Comparison of ENCODE assay signal across 20 mouse cellular contexts in the genomic region with DNA sequence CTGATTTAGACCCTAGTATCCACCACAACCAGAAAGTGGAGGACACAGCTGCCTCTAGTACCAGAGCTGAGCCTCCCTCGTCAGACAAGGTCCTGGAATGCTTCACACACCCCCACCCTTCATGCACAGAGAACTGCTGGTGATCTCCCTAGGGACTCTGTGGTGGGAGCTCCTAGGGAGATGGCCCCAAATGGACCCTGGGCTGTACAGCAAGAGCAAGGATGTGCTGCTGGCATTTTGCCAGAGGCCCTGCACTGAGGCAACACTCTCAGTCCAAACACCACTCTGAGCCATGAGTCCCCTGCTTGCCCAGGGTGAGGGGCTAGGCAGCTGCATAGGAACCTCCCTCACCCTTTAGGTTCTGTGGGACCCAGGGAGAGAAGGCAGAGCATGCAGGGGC.
DNase-seq lines count a peak whose midpoint lies in the region; ATAC-seq and TF ChIP-seq lines count a peak whose summit lies in the region.
"Had no signal": no experiment of that assay in that cellular context is flagged by ENCODE, and none has a peak within 500 bp of the region (broad histone marks: within the 10 kb centered on the region; RNA-seq: fewer than 3 reads in every experiment).

No protein-coding gene starts in this region.

- 45% methylated on average over 1 of the region's 1 CpGs for WGBS in embryonic facial prominence, embryonic 15.5 days
- 60% methylated on average over 1 of the region's 1 CpGs for WGBS in embryonic facial prominence, embryonic 10.5 days
- 28% methylated on average over 1 of the region's 1 CpGs for WGBS in lung, embryonic 15.5 days
- WGBS in lung, adult 2 months = 32% methylated on average over 1 of the region's 1 CpGs
- WGBS in stomach, embryonic 16.5 days = 41% methylated on average over 1 of the region's 1 CpGs

- H3K27me3 ChIP-seq in embryonic facial prominence, embryonic 15.5 days = peaks cover 2% of the 10 kb centered on the region; the same call in 1 of the 2 replicates
- 0 out of 2 replicates have a peak, but pooled peaks cover 6% of the 10 kb centered on the region for H3K27me3 ChIP-seq in embryonic facial prominence, embryonic 10.5 days (replicated peaks; ENCODE audit: low read depth, poor library complexity, severe bottlenecking)
- no peaks in the 10 kb centered on the region for H3K27me3 ChIP-seq in lung, embryonic 15.5 days
- H3K27me3 ChIP-seq in stomach, embryonic 16.5 days (ENCODE audit: control insufficient read depth, insufficient read depth, low read length) = no peaks in the 10 kb centered on the region

- DNase-seq in embryonic facial prominence, embryonic 10.5 days (ENCODE audit: low spot score) = no peak
- DNase-seq in kidney, postnatal 10 days = peak; percentile 54
- no peak for DNase-seq in kidney, adult 11 months
- no peak for DNase-seq in lung, adult 2 months
- DNase-seq in layer of hippocampus, adult 11-12 months (ENCODE audit: low spot score) = no peak
- DNase-seq: cerebellum, adult 2 months; gastrocnemius, postnatal 10 days; heart, adult 11 months; spleen, adult 18-20 months; thymus, adult 18-20 months; thymus, postnatal 4 days had no signal

- H3K4me2 ChIP-seq in embryonic facial prominence, embryonic 15.5 days (replicated peaks) = no peak overlapping the region
- H3K4me2 ChIP-seq in lung, embryonic 15.5 days = no peak overlapping the region
- H3K4me2 ChIP-seq in stomach, embryonic 16.5 days (ENCODE audit: low read depth, low read length) = no peak overlapping the region
- H3K4me2 ChIP-seq: heart, embryonic 15.5 days had no signal

- H3K4me3 ChIP-seq in embryonic facial prominence, embryonic 15.5 days (replicated peaks) = no peak overlapping the region
- no peak overlapping the region for H3K4me3 ChIP-seq in embryonic facial prominence, embryonic 10.5 days
- no peak overlapping the region for H3K4me3 ChIP-seq in lung, embryonic 15.5 days
- H3K4me3 ChIP-seq in lung, adult 2 months (replicated peaks; ENCODE audit: extremely low read depth, low read depth, low read length) = no peak overlapping the region
- no peak overlapping the region for H3K4me3 ChIP-seq in stomach, embryonic 16.5 days (replicated peaks; ENCODE audit: low read length)
- H3K4me3 ChIP-seq: embryonic facial prominence, embryonic 12.5 days; heart, embryonic 15.5 days; layer of hippocampus, adult 2 months had no signal

- no peaks in the 10 kb centered on the region for H3K9me3 ChIP-seq in embryonic facial prominence, embryonic 15.5 days (replicated peaks)
- H3K9me3 ChIP-seq in embryonic facial prominence, embryonic 10.5 days = no peaks in the 10 kb centered on the region
- H3K9me3 ChIP-seq in lung, embryonic 15.5 days = no peaks in the 10 kb centered on the region
- no peaks in the 10 kb centered on the region for H3K9me3 ChIP-seq in stomach, embryonic 16.5 days (replicated peaks; ENCODE audit: control insufficient read depth, low read length)
- H3K9me3 ChIP-seq: heart, embryonic 15.5 days; midbrain, embryonic 10.5 days had no signal

- no peak for TF ChIP-seq CTCF in lung, adult 2 months (IDR thresholded peaks at IDR 0.05; ENCODE audit: insufficient read depth, low read length)

- ATAC-seq in embryonic facial prominence, embryonic 15.5 days (ENCODE audit: insufficient number of reproducible peaks, low FRiP score, low TSS enrichment, low read depth) = 0 out of 2 replicates have a peak, but pooled peaks have one; percentile 16
- peak; percentile 36; the same call in 1 of the 2 replicates for ATAC-seq in lung, embryonic 15.5 days (ENCODE audit: borderline replicate concordance, extremely low read depth, low FRiP score, low TSS enrichment)
- ATAC-seq in stomach, embryonic 16.5 days (ENCODE audit: insufficient read depth, low FRiP score) = 0 out of 2 replicates have a peak, but pooled peaks have one; percentile 14
- ATAC-seq: forebrain, embryonic 14.5 days had no signal

- no peaks in the 10 kb centered on the region for H3K36me3 ChIP-seq in embryonic facial prominence, embryonic 15.5 days
- no peaks in the 10 kb centered on the region for H3K36me3 ChIP-seq in embryonic facial prominence, embryonic 10.5 days (replicated peaks)
- no peaks in the 10 kb centered on the region for H3K36me3 ChIP-seq in lung, embryonic 15.5 days
- H3K36me3 ChIP-seq in stomach, embryonic 16.5 days (ENCODE audit: control insufficient read depth, insufficient read depth, low read length) = no peaks in the 10 kb centered on the region
- H3K36me3 ChIP-seq: embryonic facial prominence, embryonic 12.5 days; heart, embryonic 15.5 days; midbrain, embryonic 10.5 days had no signal

- H3K9ac ChIP-seq in embryonic facial prominence, embryonic 15.5 days = no peak overlapping the region
- no peak overlapping the region for H3K9ac ChIP-seq in lung, embryonic 15.5 days
- H3K9ac ChIP-seq in stomach, embryonic 16.5 days (ENCODE audit: low read length) = no peak overlapping the region
- H3K9ac ChIP-seq: heart, embryonic 15.5 days had no signal

- peaks cover 31% of the 10 kb centered on the region for H3K4me1 ChIP-seq in embryonic facial prominence, embryonic 15.5 days
- peaks cover 30% of the 10 kb centered on the region for H3K4me1 ChIP-seq in embryonic facial prominence, embryonic 10.5 days
- H3K4me1 ChIP-seq in lung, embryonic 15.5 days = peaks cover 6% of the 10 kb centered on the region; the same call in 1 of the 2 replicates
- no peaks in the 10 kb centered on the region for H3K4me1 ChIP-seq in lung, adult 2 months (ENCODE audit: control insufficient read depth, insufficient read depth, low read length)
- H3K4me1 ChIP-seq in stomach, embryonic 16.5 days (ENCODE audit: control insufficient read depth, insufficient read depth, low read length) = no peaks in the 10 kb centered on the region; the same call in 1 of the 2 replicates

- no peak for TF ChIP-seq POLR2A in lung, adult 2 months (IDR thresholded peaks at IDR 0.05; ENCODE audit: borderline replicate concordance, extremely low read depth, low read depth, low read length)

- H3K27ac ChIP-seq in embryonic facial prominence, embryonic 15.5 days (replicated peaks) = no peak overlapping the region
- H3K27ac ChIP-seq in embryonic facial prominence, embryonic 10.5 days (replicated peaks) = no peak overlapping the region; the same call in 1 of the 2 replicates
- H3K27ac ChIP-seq in lung, embryonic 15.5 days = no peak overlapping the region
- no peak overlapping the region for H3K27ac ChIP-seq in stomach, embryonic 16.5 days (ENCODE audit: low read length)
- H3K27ac ChIP-seq: embryonic facial prominence, embryonic 12.5 days; heart, embryonic 15.5 days; layer of hippocampus, adult 2 months; macrophage had no signal
